Mouse (Mus musculus): ENCODE data around the gene P4ha1. TPM values are rescaled to one million over a fixed set of nuclear protein-coding genes. Genes with fewer than 3 reads are reported as not detected.

Gene P4ha1
- polyA plus RNA-seq, 1 experiment from 2014 or later: 72.9 TPM

- peaks cover 27% of the 10 kb centered on the region for H3K36me3 ChIP-seq
- H3K9ac ChIP-seq: no peak overlapping the region
- WGBS: 91% methylated on average over 12 of the region's 12 CpGs
Observed at GRCm38 (mm10) chr10:59354120-59354519, 31.0 kb downstream of the P4ha1 start.

GRCm38 (mm10) chr10:59355020-59355419 lies 31.9 kb downstream of the P4ha1 start:
- 86% methylated on average over 8 of the region's 8 CpGs for WGBS
- Histone ChIP-seq H3K9me3 (no peaks in the 10 kb centered on the region), H3K36me3 (peaks cover 27% of the 10 kb centered on the region), H3K4me1 (0 out of 2 replicates have a peak, but pooled peaks cover 3% of the 10 kb centered on the region), H3K4me3 (replicated peaks) (no peak overlapping the region), H3K27me3 (replicated peaks) (no peaks in the 10 kb centered on the region), H3K4me2 (no peak overlapping the region), H3K9ac (no peak overlapping the region), H3K27ac (no peak overlapping the region)
- no peak for ATAC-seq (ENCODE audit: insufficient read depth, low FRiP score, low read depth)

More at GRCm38 (mm10) chr10:59354120-59354519, 31.0 kb downstream of the P4ha1 start:
- ATAC-seq (ENCODE audit: insufficient read depth, low FRiP score, low read depth): no peak
- no peak overlapping the region for H3K4me3 ChIP-seq (replicated peaks)
- H3K27ac ChIP-seq: no peak overlapping the region
- no peaks in the 10 kb centered on the region for H3K9me3 ChIP-seq
- H3K4me1 ChIP-seq: 0 out of 2 replicates have a peak, but pooled peaks cover 3% of the 10 kb centered on the region
- no peaks in the 10 kb centered on the region for H3K27me3 ChIP-seq (replicated peaks)
- no peak overlapping the region for H3K4me2 ChIP-seq

- Histone ChIP-seq H3K4me1 (0 out of 2 replicates have a peak, but pooled peaks cover 3% of the 10 kb centered on the region), H3K9me3 (no peaks in the 10 kb centered on the region), H3K36me3 (peaks cover 18% of the 10 kb centered on the region), H3K4me3 (replicated peaks) (no peak overlapping the region), H3K4me2 (no peak overlapping the region), H3K27me3 (replicated peaks) (no peaks in the 10 kb centered on the region), H3K27ac (no peak overlapping the region), H3K9ac (no peak overlapping the region)
- 87% methylated on average over 4 of the region's 4 CpGs for WGBS
- no peak for ATAC-seq (ENCODE audit: insufficient read depth, low FRiP score, low read depth)
Observed at GRCm38 (mm10) chr10:59358744-59359143, 35.6 kb downstream of the P4ha1 start.

- Histone ChIP-seq H3K9ac (no peak overlapping the region), H3K9me3 (no peaks in the 10 kb centered on the region), H3K27ac (no peak overlapping the region), H3K4me3 (replicated peaks) (no peak overlapping the region), H3K4me2 (no peak overlapping the region), H3K27me3 (replicated peaks) (no peaks in the 10 kb centered on the region), H3K4me1 (no peaks in the 10 kb centered on the region), H3K36me3 (peaks cover 27% of the 10 kb centered on the region)
- no peak for ATAC-seq (ENCODE audit: insufficient read depth, low FRiP score, low read depth)
- 80% methylated on average over 2 of the region's 2 CpGs for WGBS
Observed at GRCm38 (mm10) chr10:59363208-59363607, 40.1 kb downstream of the P4ha1 start.

- 77% methylated on average over 3 of the region's 3 CpGs for WGBS
- ATAC-seq (ENCODE audit: insufficient read depth, low FRiP score, low read depth): no peak
- no peaks in the 10 kb centered on the region for H3K4me1 ChIP-seq
Observed at GRCm38 (mm10) chr10:59364551-59364950, 41.5 kb downstream of the P4ha1 start.

GRCm38 (mm10) chr10:59365804-59366589 lies 42.9 kb downstream of the P4ha1 start:
- H3K9ac ChIP-seq: no peak overlapping the region
- H3K27ac ChIP-seq: no peak overlapping the region
- no peaks in the 10 kb centered on the region for H3K27me3 ChIP-seq (replicated peaks)
- H3K4me3 ChIP-seq (replicated peaks): no peak overlapping the region
- no peak for ATAC-seq (ENCODE audit: insufficient read depth, low FRiP score, low read depth)
- no peak overlapping the region for H3K4me2 ChIP-seq
- WGBS: 82% methylated on average over 5 of the region's 5 CpGs
- H3K36me3 ChIP-seq: peaks cover 48% of the 10 kb centered on the region
- H3K4me1 ChIP-seq: no peaks in the 10 kb centered on the region
- H3K9me3 ChIP-seq: no peaks in the 10 kb centered on the region

More at GRCm38 (mm10) chr10:59364551-59364950, 41.5 kb downstream of the P4ha1 start:
- H3K27me3 ChIP-seq (replicated peaks): no peaks in the 10 kb centered on the region
- no peak overlapping the region for H3K4me2 ChIP-seq
- peaks cover 34% of the 10 kb centered on the region for H3K36me3 ChIP-seq
- no peak overlapping the region for H3K4me3 ChIP-seq (replicated peaks)
- no peaks in the 10 kb centered on the region for H3K9me3 ChIP-seq
- H3K9ac ChIP-seq: no peak overlapping the region
- no peak overlapping the region for H3K27ac ChIP-seq

- H3K27me3 ChIP-seq (replicated peaks): no peaks in the 10 kb centered on the region
- ATAC-seq (ENCODE audit: insufficient read depth, low FRiP score, low read depth): no peak
- H3K27ac ChIP-seq: no peak overlapping the region
- H3K9me3 ChIP-seq: no peaks in the 10 kb centered on the region
- H3K4me2 ChIP-seq: no peak overlapping the region
- H3K9ac ChIP-seq: no peak overlapping the region
- 96% methylated on average over 4 of the region's 4 CpGs for WGBS
- H3K4me1 ChIP-seq: no peaks in the 10 kb centered on the region
- H3K36me3 ChIP-seq: peaks cover 49% of the 10 kb centered on the region
- H3K4me3 ChIP-seq (replicated peaks): no peak overlapping the region
Observed at GRCm38 (mm10) chr10:59366746-59367145, 43.6 kb downstream of the P4ha1 start.

GRCm38 (mm10) chr10:59367206-59367605 lies 44.1 kb downstream of the P4ha1 start:
- ATAC-seq (ENCODE audit: insufficient read depth, low FRiP score, low read depth): no peak
- Histone ChIP-seq H3K9me3 (no peaks in the 10 kb centered on the region), H3K27ac (no peak overlapping the region), H3K9ac (no peak overlapping the region), H3K27me3 (replicated peaks) (no peaks in the 10 kb centered on the region), H3K4me1 (no peaks in the 10 kb centered on the region), H3K4me2 (no peak overlapping the region), H3K4me3 (replicated peaks) (no peak overlapping the region), H3K36me3 (peaks cover 47% of the 10 kb centered on the region)
- WGBS: 64% methylated on average over 4 of the region's 4 CpGs

- WGBS: 85% methylated on average over 8 of the region's 8 CpGs
- Histone ChIP-seq H3K4me3 (replicated peaks) (no peak overlapping the region), H3K36me3 (peaks cover 47% of the 10 kb centered on the region)
Observed at GRCm38 (mm10) chr10:59368729-59369128, 45.6 kb downstream of the P4ha1 start.

GRCm38 (mm10) chr10:59369426-59369825 lies 46.3 kb downstream of the P4ha1 start:
- H3K4me1 ChIP-seq: no peaks in the 10 kb centered on the region
- no peak for ATAC-seq (ENCODE audit: insufficient read depth, low FRiP score, low read depth)
- no peak overlapping the region for H3K27ac ChIP-seq
- WGBS: 87% methylated on average over 9 of the region's 9 CpGs
- H3K4me2 ChIP-seq: no peak overlapping the region
- H3K9ac ChIP-seq: no peak overlapping the region
- no peaks in the 10 kb centered on the region for H3K9me3 ChIP-seq
- peaks cover 41% of the 10 kb centered on the region for H3K36me3 ChIP-seq
- H3K27me3 ChIP-seq (replicated peaks): no peaks in the 10 kb centered on the region
- H3K4me3 ChIP-seq (replicated peaks): no peak overlapping the region

More at GRCm38 (mm10) chr10:59368729-59369128, 45.6 kb downstream of the P4ha1 start:
- Histone ChIP-seq H3K9me3 (no peaks in the 10 kb centered on the region), H3K27me3 (replicated peaks) (no peaks in the 10 kb centered on the region), H3K27ac (no peak overlapping the region), H3K4me2 (no peak overlapping the region), H3K4me1 (no peaks in the 10 kb centered on the region), H3K9ac (no peak overlapping the region)
- no peak for ATAC-seq (ENCODE audit: insufficient read depth, low FRiP score, low read depth)

- ATAC-seq (ENCODE audit: insufficient read depth, low FRiP score, low read depth): no peak; the same call in 1 of the 2 replicates
Observed at GRCm38 (mm10) chr10:59377906-59378305, 54.8 kb downstream of the P4ha1 start.

GRCm38 (mm10) chr10:59378728-59379127 lies 55.6 kb downstream of the P4ha1 start:
- Histone ChIP-seq H3K9ac (no peak overlapping the region), H3K4me2 (no peak overlapping the region), H3K4me1 (no peaks in the 10 kb centered on the region), H3K36me3 (no peaks in the 10 kb centered on the region; the same call in 1 of the 2 replicates), H3K9me3 (no peaks in the 10 kb centered on the region), H3K27me3 (replicated peaks) (no peaks in the 10 kb centered on the region), H3K27ac (no peak overlapping the region), H3K4me3 (replicated peaks) (no peak overlapping the region)
- 95% methylated on average over 4 of the region's 4 CpGs for WGBS
- no peak for ATAC-seq (ENCODE audit: insufficient read depth, low FRiP score, low read depth)

More at GRCm38 (mm10) chr10:59377906-59378305, 54.8 kb downstream of the P4ha1 start:
- Histone ChIP-seq H3K27me3 (replicated peaks) (no peaks in the 10 kb centered on the region), H3K4me3 (replicated peaks) (no peak overlapping the region), H3K4me1 (no peaks in the 10 kb centered on the region), H3K36me3 (no peaks in the 10 kb centered on the region; the same call in 1 of the 2 replicates), H3K4me2 (no peak overlapping the region), H3K9me3 (no peaks in the 10 kb centered on the region), H3K9ac (no peak overlapping the region), H3K27ac (no peak overlapping the region)
- 69% methylated on average over 10 of the region's 10 CpGs for WGBS

All from stomach, embryonic 15.5 days (tissue).